Mouse (Mus musculus) embryonic fibroblast, embryonic 13.5 days (primary cell): ENCODE measurements at regions not wholly inside any gene's neighbourhood (a gene's known extent, or its start where the extent isn't known, plus 50 kb on each side); places are given as distances from the start of the nearest gene placed in this dataset.
A peak's percentile ranks its signal among the peaks of the same experiment; 100 is the strongest.

Experiments
- H3K27ac ChIP-seq: 2 replicates; pipeline ENCODE4 v1.5.1; 2012; ENCODE audit warnings: low read length, control low read depth, inconsistent platforms; ENCODE audit not compliant: insufficient read depth
- H3K4me1 ChIP-seq: 2 replicates; pipeline ENCODE4 v1.6.1; 2011; ENCODE audit warnings: low read length; ENCODE audit not compliant: control insufficient read depth, insufficient read depth
- H3K4me3 ChIP-seq: 2 replicates; pipeline ENCODE4 v1.5.1; 2011; ENCODE audit warnings: mild to moderate bottlenecking, control low read depth, low read length; ENCODE audit not compliant: insufficient read depth
- CTCF ChIP-seq: IDR thresholded peaks from 2 replicates; pipeline ENCODE4 v1.5.1; 2011; ENCODE audit warnings: mild to moderate bottlenecking, control low read depth, low read length, moderate library complexity, borderline replicate concordance; ENCODE audit not compliant: insufficient read depth
- POLR2A ChIP-seq: IDR thresholded peaks from 2 replicates; pipeline ENCODE4 v1.6.1; 2011; ENCODE audit warnings: low read depth, mild to moderate bottlenecking, control low read depth, low read length, moderate library complexity

- Histone ChIP-seq H3K4me1 (0 out of 2 replicates have a peak, but pooled peaks cover 2% of the 10 kb centered on the region), H3K4me3 (no peak overlapping the region), H3K27ac (no peak overlapping the region)
- TF ChIP-seq CTCF (no peak), POLR2A (no peak)
Observed at GRCm38 (mm10) chr16:29891472-29891871, 172.7 kb upstream of the Hes1 start.

- H3K4me3 ChIP-seq, result no peak overlapping the region
- H3K4me1 ChIP-seq, result 0 out of 2 replicates have a peak, but pooled peaks cover 2% of the 10 kb centered on the region
- TF ChIP-seq CTCF, result no peak
- TF ChIP-seq POLR2A, result no peak
- H3K27ac ChIP-seq, result peak overlapping the region; percentile 35; the same call in 1 of the 2 replicates
Observed at GRCm38 (mm10) chr16:29893871-29894828, 170.0 kb upstream of the Hes1 start.

GRCm38 (mm10) chr16:29896393-29896792 lies 167.8 kb upstream of the Hes1 start:
- 0 out of 2 replicates have a peak, but pooled peaks cover 2% of the 10 kb centered on the region for H3K4me1 ChIP-seq
- TF ChIP-seq CTCF (no peak), POLR2A (no peak)
- H3K4me3 ChIP-seq, result no peak overlapping the region
- H3K27ac ChIP-seq, result no peak overlapping the region

GRCm38 (mm10) chr16:29903510-29903909 lies 160.7 kb upstream of the Hes1 start:
- no peak overlapping the region for H3K27ac ChIP-seq
- no peak overlapping the region for H3K4me3 ChIP-seq
- 0 out of 2 replicates have a peak, but pooled peaks cover 9% of the 10 kb centered on the region for H3K4me1 ChIP-seq
- TF ChIP-seq POLR2A (no peak), CTCF (no peak)

GRCm38 (mm10) chr16:29904183-29904775 lies 159.9 kb upstream of the Hes1 start:
- TF ChIP-seq CTCF, result no peak
- no peak for TF ChIP-seq POLR2A
- Histone ChIP-seq H3K4me3 (no peak overlapping the region), H3K27ac (no peak overlapping the region), H3K4me1 (0 out of 2 replicates have a peak, but pooled peaks cover 9% of the 10 kb centered on the region)

GRCm38 (mm10) chr16:29907331-29907730 lies 156.9 kb upstream of the Hes1 start:
- Histone ChIP-seq H3K27ac (no peak overlapping the region), H3K4me3 (no peak overlapping the region), H3K4me1 (peaks cover 12% of the 10 kb centered on the region; the same call in 1 of the 2 replicates)

GRCm38 (mm10) chr16:29908031-29908430 lies 156.2 kb upstream of the Hes1 start:
- H3K4me3 ChIP-seq, result no peak overlapping the region
- no peak for TF ChIP-seq POLR2A
- TF ChIP-seq CTCF, result no peak
- H3K4me1 ChIP-seq, result peaks cover 12% of the 10 kb centered on the region; the same call in 1 of the 2 replicates
- H3K27ac ChIP-seq, result no peak overlapping the region

More at GRCm38 (mm10) chr16:29907331-29907730, 156.9 kb upstream of the Hes1 start:
- TF ChIP-seq CTCF (no peak), POLR2A (no peak)

- H3K27ac ChIP-seq, result peak overlapping the region; percentile 22; the same call in 1 of the 2 replicates
- no peak overlapping the region for H3K4me3 ChIP-seq
- TF ChIP-seq POLR2A, result no peak
- no peak for TF ChIP-seq CTCF
- peaks cover 6% of the 10 kb centered on the region; the same call in 1 of the 2 replicates for H3K4me1 ChIP-seq
Observed at GRCm38 (mm10) chr16:29909923-29910465, 154.2 kb upstream of the Hes1 start.

- Histone ChIP-seq H3K4me1 (peaks cover 10% of the 10 kb centered on the region), H3K4me3 (no peak overlapping the region), H3K27ac (no peak overlapping the region)
- TF ChIP-seq CTCF, result no peak
Observed at GRCm38 (mm10) chr16:29911164-29911571, 153.0 kb upstream of the Hes1 start.

GRCm38 (mm10) chr16:29913357-29914010 lies 150.7 kb upstream of the Hes1 start:
- no peak overlapping the region for H3K4me3 ChIP-seq
- TF ChIP-seq CTCF, result no peak
- no peak for TF ChIP-seq POLR2A

More at GRCm38 (mm10) chr16:29913357-29914010, 150.7 kb upstream of the Hes1 start:
- no peak overlapping the region; the same call in 1 of the 2 replicates for H3K27ac ChIP-seq
- H3K4me1 ChIP-seq, result peaks cover 7% of the 10 kb centered on the region
